Mouse (Mus musculus): ENCODE results near the gene Nipa1.

DNA sequence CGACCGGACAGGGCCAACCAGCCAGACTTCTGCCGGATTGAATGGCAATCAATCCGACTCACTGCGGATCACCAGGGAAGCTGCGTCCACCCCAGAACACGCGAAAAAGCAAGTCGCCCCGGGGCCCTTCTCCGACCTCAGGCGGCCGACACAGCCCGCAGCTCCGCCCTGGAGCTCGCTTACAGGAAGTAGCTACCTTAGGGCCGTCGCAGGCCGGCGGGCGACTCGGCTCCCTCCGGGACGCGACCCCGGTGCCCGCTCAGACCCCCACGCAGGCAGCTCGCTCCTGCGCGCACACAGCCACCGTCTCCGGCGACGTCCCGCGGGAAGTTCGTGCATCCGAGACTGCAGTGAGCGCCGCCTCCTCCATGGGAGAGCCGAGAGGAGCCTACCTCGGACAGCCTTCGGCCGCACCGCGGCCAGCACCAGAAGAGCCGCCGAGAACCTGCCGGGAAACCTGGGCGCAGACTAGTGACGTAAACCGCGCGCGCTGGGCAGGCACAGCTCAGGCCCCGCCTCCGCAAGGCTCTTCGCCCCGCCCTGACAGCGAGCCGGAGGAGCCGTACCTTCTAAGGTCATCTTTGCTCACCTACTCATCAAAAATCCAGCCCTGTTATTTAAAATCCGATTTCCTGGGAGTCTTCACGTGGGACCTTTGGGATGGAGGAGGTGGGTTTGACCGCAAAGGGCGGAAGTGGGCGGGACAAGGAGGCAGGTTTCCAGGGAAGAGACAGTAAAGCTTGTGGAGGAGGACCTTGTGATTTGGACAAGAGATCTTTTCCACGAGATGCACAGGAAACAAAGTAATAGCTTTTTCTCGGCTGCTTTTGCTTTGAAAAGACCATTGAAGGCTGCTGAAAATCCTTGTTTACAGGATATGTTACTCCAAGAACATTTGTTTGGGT is 57.5 kb downstream of the Nipa1 start, which contains the start of gene Nipa2:
- TF ChIP-seq CTCF (IDR thresholded peaks at IDR 0.05; ENCODE audit: low read depth) (no peak), EP300 (optimal IDR thresholded peaks at IDR 0.05) (peak; percentile 31)

All from stomach, postnatal 0 days (tissue).